32 mouse cellular contexts compared by ENCODE assay signal in genomic region chr5:51565038-51565437, GRCm38 (mm10). TPM values are rescaled to one million over a fixed set of nuclear protein-coding genes. Genes with fewer than 3 reads are reported as not detected.
"Had no signal": no experiment of that assay in that cellular context is flagged by ENCODE, and none has a peak within 500 bp of the region (broad histone marks: within the 10 kb centered on the region; RNA-seq: fewer than 3 reads in every experiment).

No protein-coding gene starts in this region.

- DNase-seq: left cerebral cortex, postnatal 4 days; liver; liver, embryonic 13.5 days; liver, postnatal 0 days; lung, adult 18-20 months; lung, adult 2 months; lung, postnatal 10 days; lung, postnatal 14 days; lung, postnatal 4 days; midbrain, embryonic 14.5 days had no signal

- H3K4me3 ChIP-seq: left cerebral cortex, adult 2 months; limb, embryonic 10.5 days; limb, embryonic 12.5 days; limb, embryonic 13.5 days; limb, embryonic 15.5 days; liver, embryonic 12.5 days; liver, embryonic 13.5 days; liver, embryonic 15.5 days; lung, embryonic 15.5 days; megakaryocyte, embryonic 14.5 days; midbrain, embryonic 10.5 days; midbrain, embryonic 12.5 days; midbrain, embryonic 13.5 days; midbrain, embryonic 15.5 days; myocyte; neural tube, embryonic 12.5 days; neural tube, embryonic 13.5 days had no signal

- H3K36me3 ChIP-seq: limb, embryonic 10.5 days; limb, embryonic 12.5 days; limb, embryonic 13.5 days; limb, embryonic 15.5 days; liver, embryonic 12.5 days; liver, embryonic 13.5 days; liver, embryonic 15.5 days; lung, embryonic 15.5 days; midbrain, embryonic 10.5 days; midbrain, embryonic 12.5 days; midbrain, embryonic 13.5 days; midbrain, embryonic 15.5 days; neural tube, embryonic 12.5 days; neural tube, embryonic 13.5 days had no signal

- ATAC-seq: liver, embryonic 12.5 days; liver, postnatal 0 days; lung, postnatal 0 days; midbrain, embryonic 13.5 days; midbrain, embryonic 15.5 days had no signal

- H3K9me3 ChIP-seq: limb, embryonic 10.5 days; limb, embryonic 12.5 days; limb, embryonic 13.5 days; limb, embryonic 15.5 days; liver, embryonic 12.5 days; liver, embryonic 13.5 days; liver, embryonic 15.5 days; lung, embryonic 15.5 days; megakaryocyte, embryonic 14.5 days; midbrain, embryonic 10.5 days; midbrain, embryonic 12.5 days; midbrain, embryonic 13.5 days; midbrain, embryonic 15.5 days; neural tube, embryonic 12.5 days; neural tube, embryonic 13.5 days had no signal

- H3K27ac ChIP-seq: left cerebral cortex, adult 2 months; limb, embryonic 10.5 days; limb, embryonic 12.5 days; limb, embryonic 13.5 days; limb, embryonic 15.5 days; liver, embryonic 12.5 days; liver, embryonic 13.5 days; liver, embryonic 14.5 days; liver, embryonic 15.5 days; lung, embryonic 15.5 days; macrophage; midbrain, embryonic 10.5 days; midbrain, embryonic 12.5 days; midbrain, embryonic 13.5 days; midbrain, embryonic 15.5 days; neural tube, embryonic 12.5 days; neural tube, embryonic 13.5 days had no signal

- H3K9ac ChIP-seq: limb, embryonic 12.5 days; limb, embryonic 13.5 days; limb, embryonic 15.5 days; liver, embryonic 12.5 days; liver, embryonic 13.5 days; liver, embryonic 14.5 days; liver, embryonic 15.5 days; liver, postnatal 0 days; lung, embryonic 15.5 days; midbrain, embryonic 12.5 days; midbrain, embryonic 13.5 days; midbrain, embryonic 15.5 days; neural tube, embryonic 12.5 days; neural tube, embryonic 13.5 days had no signal

- H3K4me1 ChIP-seq: liver, embryonic 12.5 days; liver, embryonic 13.5 days; liver, embryonic 15.5 days; megakaryocyte, embryonic 14.5 days had no signal

- H3K27me3 ChIP-seq: limb, embryonic 12.5 days; limb, embryonic 13.5 days; limb, embryonic 15.5 days; liver, embryonic 12.5 days; liver, embryonic 13.5 days; liver, embryonic 15.5 days; lung, embryonic 15.5 days; megakaryocyte, embryonic 14.5 days; midbrain, embryonic 12.5 days; midbrain, embryonic 13.5 days; neural tube, embryonic 12.5 days; neural tube, embryonic 13.5 days had no signal

- H3K4me2 ChIP-seq: limb, embryonic 12.5 days; limb, embryonic 13.5 days; limb, embryonic 15.5 days; liver, embryonic 11.5 days; liver, embryonic 12.5 days; liver, embryonic 13.5 days; liver, embryonic 15.5 days; lung, embryonic 15.5 days; midbrain, embryonic 12.5 days; midbrain, embryonic 13.5 days; midbrain, embryonic 15.5 days; neural tube, embryonic 12.5 days; neural tube, embryonic 13.5 days had no signal

RNA-seq across cellular contexts. Expression of gene Ppargc1a, which starts 2.5 kb away (rescaled TPM):
- total RNA-seq: megakaryocyte, adult 5-6 weeks; megakaryocyte-erythroid progenitor cell, adult 5-6 weeks had no signal
